12 mouse cellular contexts compared by ENCODE assay signal in the genomic region with DNA sequence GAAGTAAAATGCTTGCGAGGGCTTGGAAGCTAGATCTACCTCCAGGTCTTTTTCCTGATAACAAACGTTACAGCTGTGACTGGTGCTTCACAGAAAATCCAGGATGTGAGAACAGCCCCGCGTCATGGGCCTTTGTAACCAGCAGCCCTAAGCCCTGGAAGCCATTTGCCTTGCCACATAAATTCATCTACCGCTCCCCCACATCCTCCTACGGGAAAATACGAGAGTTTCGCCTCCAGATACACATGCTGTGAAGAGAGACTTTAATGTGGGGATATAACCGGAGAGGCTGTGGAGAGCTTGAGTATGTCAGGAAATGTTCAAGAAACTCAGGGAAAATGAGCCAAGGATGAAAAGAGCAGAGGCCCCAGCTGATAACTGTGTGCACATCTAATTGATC.
"Had no signal": no experiment of that assay in that cellular context is flagged by ENCODE, and none has a peak within 500 bp of the region (broad histone marks: within the 10 kb centered on the region; RNA-seq: fewer than 3 reads in every experiment).

No protein-coding gene starts in this region.

- H3K36me3 ChIP-seq: limb, embryonic 12.5 days; liver, embryonic 13.5 days; midbrain, embryonic 13.5 days had no signal

- H3K4me2 ChIP-seq: limb, embryonic 12.5 days; liver, embryonic 13.5 days; midbrain, embryonic 13.5 days had no signal

- H3K27me3 ChIP-seq: limb, embryonic 12.5 days; liver, embryonic 13.5 days; midbrain, embryonic 13.5 days had no signal

- H3K9ac ChIP-seq: limb, embryonic 12.5 days; liver, embryonic 13.5 days; liver, postnatal 0 days; midbrain, embryonic 13.5 days had no signal

- H3K4me3 ChIP-seq: limb, embryonic 12.5 days; liver, embryonic 13.5 days; midbrain, embryonic 13.5 days had no signal

- ATAC-seq: inflammation-experienced regulatory T-cells, adult 6 months; intestine, postnatal 0 days; liver, postnatal 0 days; midbrain, embryonic 13.5 days had no signal

- H3K9me3 ChIP-seq: limb, embryonic 12.5 days; liver, embryonic 13.5 days; midbrain, embryonic 13.5 days had no signal

- H3K27ac ChIP-seq: limb, embryonic 12.5 days; liver, embryonic 13.5 days; midbrain, embryonic 13.5 days; stomach, postnatal 0 days had no signal

- DNase-seq: kidney, adult 9 months; liver, embryonic 13.5 days; liver, postnatal 0 days; lung, postnatal 36 days; right cerebral cortex, postnatal 25 days; thymus, adult 18-20 months; thymus, postnatal 14 days had no signal

- H3K4me1 ChIP-seq: midbrain, embryonic 13.5 days had no signal
